Mouse (Mus musculus) brown adipose tissue, adult 24 weeks (tissue): Measurements from ENCODE around the gene Tnfsf13. TPM values are rescaled to one million over a fixed set of nuclear protein-coding genes. Genes with fewer than 3 reads are reported as not detected.

ENCODE experiments used
- H3K27ac ChIP-seq: fragments of 200-500 bp; replicated peaks from 2 replicates; pipeline ENCODE4 v1.5.1; 2012; ENCODE audit warnings: low read depth, mild to moderate bottlenecking, low read length
- H3K4me1 ChIP-seq: fragments of 200-500 bp; 2 replicates; pipeline ENCODE4 v1.6.1; 2012; ENCODE audit warnings: low read length, mixed read lengths; ENCODE audit not compliant: control insufficient read depth, insufficient read depth, insufficient read length
- H3K4me3 ChIP-seq: fragments of 200-500 bp; 2 replicates; pipeline ENCODE4 v1.5.1; 2012; ENCODE audit warnings: low read depth, mild to moderate bottlenecking, low read length, moderate library complexity; ENCODE audit not compliant: insufficient read depth
- polyA plus RNA-seq: library from polyadenylated mRNA; stranded (reverse); fragments of >200 nt; gene quantifications from 2 replicates; pipeline ENCODE4 v1.2.4, GENCODE M21; 2012; ENCODE audit not compliant: missing spikeins, insufficient read depth, insufficient read length

Tnfsf13 gene
- polyA plus RNA-seq, 1 experiment: 4.9 TPM

DNA sequence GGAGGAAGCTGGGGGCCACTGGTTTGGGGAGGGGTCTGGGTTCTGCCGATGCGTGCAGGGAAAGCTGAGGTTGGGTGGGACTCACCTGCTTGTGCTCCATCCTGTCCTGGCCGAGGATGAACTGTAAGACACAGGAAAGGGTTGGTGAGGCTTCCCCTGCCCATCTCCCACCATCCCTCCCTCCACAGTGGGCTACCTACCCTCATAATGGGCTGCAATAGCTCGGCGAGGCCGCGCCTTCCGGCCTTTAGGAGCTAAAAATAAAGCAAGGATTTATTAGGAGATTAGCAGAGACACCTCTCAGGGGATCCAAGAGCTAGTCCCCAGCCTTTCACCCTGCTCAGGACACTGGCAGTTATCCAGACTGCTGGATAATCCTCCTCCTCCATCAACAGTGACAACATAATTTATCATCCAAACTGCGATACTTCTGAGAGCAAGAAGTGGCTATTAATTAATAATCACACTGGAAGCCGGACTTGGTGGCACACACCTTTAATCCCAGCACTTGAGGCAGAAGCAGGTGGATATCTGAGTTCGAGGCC is 7.9 kb upstream of the Tnfsf13 start:
- 0 out of 2 replicates have a peak, but pooled peaks cover 3% of the 10 kb centered on the region for H3K4me1 ChIP-seq
- H3K27ac ChIP-seq: peak overlapping the region; percentile 13
- H3K4me3 ChIP-seq: no peak overlapping the region

DNA sequence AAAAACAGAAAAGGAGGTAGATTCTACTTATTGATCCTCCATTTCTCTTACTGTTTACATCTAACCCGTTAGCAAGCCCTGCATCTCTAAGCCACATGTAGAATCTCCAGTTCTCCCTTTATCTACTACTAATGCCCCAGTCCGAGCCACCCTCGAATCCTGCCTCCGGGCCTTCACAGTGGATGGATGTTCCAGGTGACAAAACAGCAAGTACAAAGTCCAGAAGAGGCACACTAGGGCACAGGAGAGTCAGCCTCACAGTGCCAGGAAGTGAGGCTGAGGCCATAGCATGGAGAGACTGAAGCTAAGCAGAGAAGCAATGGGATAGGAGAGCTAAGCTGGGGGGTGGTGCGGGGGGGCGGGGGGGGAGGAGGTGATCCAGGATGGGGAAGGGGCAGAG is 7.3 kb upstream of the Tnfsf13 start:
- Histone ChIP-seq H3K4me3 (no peak overlapping the region), H3K4me1 (0 out of 2 replicates have a peak, but pooled peaks cover 3% of the 10 kb centered on the region), H3K27ac (peak overlapping the region; percentile 41; the same call in 1 of the 2 replicates)

GRCm38 (mm10) chr11:69692196-69692811 is 6.7 kb upstream of the Tnfsf13 start:
- peak overlapping the region; percentile 41 for H3K27ac ChIP-seq
- no peak overlapping the region for H3K4me3 ChIP-seq
- 0 out of 2 replicates have a peak, but pooled peaks cover 3% of the 10 kb centered on the region for H3K4me1 ChIP-seq

- H3K4me1 ChIP-seq: peaks cover 9% of the 10 kb centered on the region
- no peak overlapping the region for H3K4me3 ChIP-seq
- peak overlapping the region; percentile 67 for H3K27ac ChIP-seq
Observed at GRCm38 (mm10) chr11:69689891-69690290, 4.3 kb upstream of the Tnfsf13 start.

DNA sequence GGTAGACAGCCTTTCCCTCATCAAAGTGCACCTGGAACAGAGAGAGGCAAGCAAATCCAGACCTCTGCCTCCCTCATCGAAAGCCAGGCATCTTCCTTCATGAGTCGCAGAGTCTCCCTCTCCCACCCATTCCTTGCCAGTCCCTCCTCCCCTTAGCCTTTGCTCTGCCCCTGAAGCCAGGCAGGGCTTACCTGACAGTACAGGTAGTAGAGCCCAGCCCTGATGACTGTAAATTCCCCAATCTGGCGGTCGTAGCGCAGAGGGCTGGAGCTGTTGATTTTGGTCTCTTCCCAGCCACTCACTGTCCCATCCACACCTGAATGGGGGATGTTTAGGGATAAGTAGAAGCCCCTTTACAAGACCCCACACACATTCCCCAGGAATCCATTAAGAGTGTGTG is 1.5 kb upstream of the Tnfsf13 start:
- H3K27ac ChIP-seq: no peak overlapping the region; the same call in 1 of the 2 replicates
- no peak overlapping the region for H3K4me3 ChIP-seq
- H3K4me1 ChIP-seq: peaks cover 8% of the 10 kb centered on the region

- peak overlapping the region; percentile 94 for H3K27ac ChIP-seq
- peaks cover 8% of the 10 kb centered on the region for H3K4me1 ChIP-seq
- no peak overlapping the region for H3K4me3 ChIP-seq
Observed at GRCm38 (mm10) chr11:69686377-69686776, 793 bp upstream of the Tnfsf13 start.

DNA sequence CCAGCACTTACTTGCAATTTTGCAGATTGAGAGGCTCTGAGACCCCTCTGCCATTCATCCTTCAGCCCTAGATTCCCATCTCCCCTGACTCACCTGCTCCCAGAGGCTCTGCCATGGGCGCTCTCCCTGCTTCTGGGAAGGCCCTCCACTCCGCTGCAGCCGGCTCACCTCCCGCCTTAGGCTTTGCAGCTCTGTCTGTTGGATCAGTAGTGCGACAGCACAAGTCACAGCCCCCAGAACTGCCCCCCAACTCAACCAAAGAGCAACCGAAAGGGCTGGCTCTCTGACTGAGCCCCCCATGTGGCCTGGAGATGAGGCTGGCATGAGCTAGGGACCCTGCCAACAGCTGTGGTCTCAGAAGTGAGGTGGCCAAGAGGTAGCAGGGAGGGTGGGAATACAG is 648 bp downstream of the Tnfsf13 start:
- H3K4me1 ChIP-seq: peaks cover 8% of the 10 kb centered on the region
- peak overlapping the region; percentile 2; the same call in 1 of the 2 replicates for H3K4me3 ChIP-seq
- H3K27ac ChIP-seq: peak overlapping the region; percentile 87

- H3K4me1 ChIP-seq: peaks cover 8% of the 10 kb centered on the region
- H3K27ac ChIP-seq: peak overlapping the region; percentile 87
- peak overlapping the region; percentile 2; the same call in 1 of the 2 replicates for H3K4me3 ChIP-seq
Observed at GRCm38 (mm10) chr11:69684128-69684745, 1.3 kb downstream of the Tnfsf13 start.

DNA sequence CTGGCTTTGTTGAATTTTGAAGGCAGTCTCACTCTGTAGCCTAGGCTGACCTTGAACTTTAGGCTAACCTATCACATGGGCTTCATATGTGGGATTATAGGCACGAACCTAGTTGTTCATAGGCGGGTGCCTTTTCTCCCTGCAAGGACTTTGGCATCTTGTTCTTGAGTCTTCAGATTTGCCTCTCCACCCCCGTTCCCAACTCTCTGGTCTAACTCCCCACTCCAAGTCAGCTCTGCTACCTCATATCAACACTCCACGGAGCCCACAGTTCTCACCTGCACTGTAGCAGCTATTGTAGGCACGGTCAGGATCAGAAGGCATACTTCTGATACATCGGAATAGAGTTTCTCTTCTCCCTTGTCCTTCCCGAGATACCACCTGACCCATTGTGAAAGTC is 2.0 kb downstream of the Tnfsf13 start:
- Histone ChIP-seq H3K4me1 (peaks cover 8% of the 10 kb centered on the region), H3K4me3 (no peak overlapping the region), H3K27ac (no peak overlapping the region)

DNA sequence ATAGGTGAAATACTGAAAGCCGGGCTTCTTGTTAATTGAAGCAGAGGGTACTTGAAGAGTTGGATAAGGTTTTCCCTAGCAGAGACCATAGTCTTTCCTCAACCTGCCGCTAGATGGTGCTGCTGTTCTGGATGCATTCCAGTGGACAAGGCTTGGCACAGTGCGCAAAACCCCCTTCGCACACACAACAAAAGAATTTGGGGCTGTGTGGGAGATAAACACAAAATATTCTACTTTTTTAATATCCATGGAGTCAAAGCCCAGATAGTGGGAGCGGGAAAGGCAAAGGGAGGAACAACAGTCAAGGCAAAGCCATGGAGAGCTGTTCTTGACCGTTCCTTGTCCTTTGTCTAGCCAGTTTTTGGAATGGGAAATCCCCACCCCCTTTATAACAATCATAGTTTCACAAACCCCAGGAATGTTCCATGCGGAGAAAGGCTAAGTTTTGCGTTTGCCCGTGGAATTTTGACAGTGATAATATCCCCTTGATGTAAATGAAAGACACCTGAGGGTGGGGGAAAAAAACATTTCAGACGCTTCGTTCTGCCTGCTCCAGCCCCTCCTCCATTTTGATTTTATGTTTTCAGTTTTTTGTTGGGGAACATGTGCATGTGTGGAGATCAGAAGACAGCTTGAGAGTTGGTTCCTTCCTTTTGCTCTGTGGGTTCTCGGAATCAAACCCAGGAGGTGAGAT is 2.6 kb downstream of the Tnfsf13 start:
- H3K4me1 ChIP-seq: peaks cover 8% of the 10 kb centered on the region
- H3K27ac ChIP-seq: no peak overlapping the region
- no peak overlapping the region for H3K4me3 ChIP-seq

DNA sequence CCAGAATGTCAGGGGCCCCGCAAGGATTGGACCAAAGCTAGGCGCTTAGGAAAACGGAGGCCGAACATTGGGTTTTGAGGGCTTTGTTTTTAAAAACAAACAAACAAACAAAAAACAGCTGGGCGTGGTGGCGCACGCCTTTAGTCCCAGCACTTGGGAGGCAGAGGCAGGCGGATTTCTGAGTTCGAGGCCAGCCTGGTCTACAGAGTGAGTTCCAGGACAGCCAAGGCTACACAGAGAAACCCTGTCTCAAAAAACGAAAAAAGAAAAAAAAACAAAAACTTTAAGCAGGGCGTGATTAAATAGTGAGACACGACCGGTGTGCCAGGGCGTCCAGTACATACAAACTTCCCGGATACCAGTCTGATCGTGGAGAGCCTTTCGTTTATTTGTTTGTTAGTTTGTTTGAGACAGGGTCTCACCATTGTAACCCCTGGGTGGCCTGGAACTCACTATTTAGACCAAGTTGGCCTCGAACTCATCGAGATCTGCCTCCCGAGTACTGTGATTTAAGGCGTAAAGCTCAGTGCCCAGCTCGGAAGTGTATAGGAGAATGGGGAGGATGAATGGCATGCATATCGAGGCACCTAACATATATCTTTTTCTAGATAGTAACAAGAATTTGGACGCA is 3.3 kb downstream of the Tnfsf13 start:
- Histone ChIP-seq H3K4me3 (peak overlapping the region; percentile 52), H3K4me1 (peaks cover 8% of the 10 kb centered on the region), H3K27ac (peak overlapping the region; percentile 64)

DNA sequence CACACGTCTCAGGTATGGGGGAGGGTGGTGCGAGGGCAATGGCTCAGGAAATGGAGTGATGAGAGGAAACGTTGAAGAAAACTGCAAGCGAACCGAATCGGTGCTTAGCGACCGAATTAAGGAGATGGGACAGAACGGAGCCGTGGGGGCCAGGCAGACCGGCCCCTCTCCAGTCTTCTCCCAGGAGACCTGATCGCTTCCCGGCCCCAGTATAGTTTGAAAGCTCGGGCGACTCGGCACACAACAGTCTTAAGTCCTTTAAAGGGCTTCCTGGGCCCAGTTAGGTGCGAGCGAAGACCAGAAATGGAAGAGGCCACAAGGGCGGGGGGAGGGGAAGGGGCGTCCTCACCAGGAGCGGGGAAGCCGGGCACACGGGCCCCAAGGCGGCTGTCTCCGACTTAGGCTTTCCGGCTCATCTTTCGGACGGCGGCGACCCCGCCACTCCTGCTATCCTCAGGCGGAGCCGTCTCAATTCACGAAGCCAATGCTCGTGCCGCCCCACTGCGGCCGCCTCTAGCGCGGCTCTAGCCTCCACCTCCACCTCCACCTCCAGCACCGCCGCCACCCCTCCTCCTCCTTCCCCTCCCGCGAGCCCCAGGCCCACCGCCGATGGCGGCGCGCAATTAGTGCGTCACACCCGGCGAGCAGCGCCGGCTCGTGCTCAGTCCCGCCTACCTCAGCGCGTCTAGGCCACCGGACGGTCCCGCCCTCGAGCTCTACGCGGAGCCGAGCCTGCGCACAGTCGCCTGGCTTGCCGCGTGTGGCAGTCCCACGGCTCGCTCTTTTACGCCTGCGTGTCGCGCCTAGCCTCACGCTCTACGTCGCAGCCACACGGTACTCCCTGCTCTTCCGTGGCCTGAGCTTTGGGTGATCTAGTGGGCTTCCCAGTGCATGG is 4.0 kb downstream of the Tnfsf13 start, which contains the start of gene Senp3:
Gene Senp3 (minus strand): TSS at position 771 of the 895 bp plus-strand sequence.
- Histone ChIP-seq H3K27ac (peak within 1 kb of the TSS; percentile 64), H3K4me3 (peak within 1 kb of the TSS; percentile 77), H3K4me1 (peaks cover 8% of the 10 kb centered on the region)

DNA sequence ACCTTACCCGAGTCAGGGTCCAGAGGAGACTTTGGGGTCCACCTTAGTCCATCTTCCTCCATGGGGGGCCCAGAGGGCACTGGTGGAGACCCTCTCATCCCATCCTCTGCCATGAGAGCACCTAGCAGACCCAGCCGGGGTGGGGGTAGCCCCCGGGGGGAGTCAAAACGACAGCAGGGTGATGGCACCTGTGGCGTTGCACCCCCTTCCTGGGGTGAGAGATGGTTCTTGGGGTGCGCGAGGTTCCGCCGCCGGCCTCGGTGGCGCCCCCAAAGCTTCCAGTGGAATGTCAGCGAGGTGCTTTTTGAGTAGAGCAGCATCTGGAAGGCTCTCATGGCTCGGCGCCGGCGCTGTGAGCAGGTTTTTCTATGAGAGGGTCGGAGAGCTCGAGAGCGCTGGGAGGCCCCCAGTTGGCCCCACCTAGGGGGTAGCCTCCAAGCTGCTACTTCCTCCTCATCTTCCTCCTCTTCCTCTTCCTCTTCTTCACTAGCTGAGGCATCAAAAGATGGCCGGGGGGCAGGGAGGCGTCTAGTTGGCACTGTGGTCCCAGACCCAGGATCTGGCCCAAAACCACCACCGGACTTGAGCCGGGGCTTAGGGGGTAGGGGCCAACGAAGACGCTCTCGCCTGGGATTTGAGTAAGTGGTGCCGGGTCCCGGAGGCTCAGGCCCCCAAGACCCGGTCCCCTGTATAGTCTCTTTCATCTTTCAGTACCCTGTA is 5.3 kb downstream of the Tnfsf13 start:
- H3K4me1 ChIP-seq: peaks cover 5% of the 10 kb centered on the region
- no peak overlapping the region for H3K27ac ChIP-seq
- peak overlapping the region; percentile 77; the same call in 1 of the 2 replicates for H3K4me3 ChIP-seq
